Mouse (Mus musculus) bone marrow macrophage, adult 2 months (primary cell): ENCODE results near the gene Gosr1. TPM values are rescaled to one million over a fixed set of nuclear protein-coding genes. Genes with fewer than 3 reads are reported as not detected.
"Not testable (repeated sequence)": the region's sequence is repeated elsewhere in the genome, so short reads cannot be mapped to it uniquely, and the experiment has no call there.

Source experiments
- H3K27ac ChIP-seq: 2 replicates; pipeline ENCODE4 v1.5.1; 2012; ENCODE audit warnings: low read depth, low read length; ENCODE audit not compliant: insufficient read depth
- H3K4me1 ChIP-seq: 2 replicates; pipeline ENCODE4 v1.6.1; 2012; ENCODE audit warnings: low read length; ENCODE audit not compliant: control insufficient read depth, insufficient read depth
- H3K4me3 ChIP-seq: 2 replicates; pipeline ENCODE4 v1.5.1; 2012; ENCODE audit warnings: mild to moderate bottlenecking, low read length, moderate library complexity; ENCODE audit not compliant: insufficient read depth
- CTCF ChIP-seq: IDR thresholded peaks from 2 replicates; pipeline ENCODE4 v1.5.1; 2012; ENCODE audit warnings: low read depth, mild to moderate bottlenecking, low read length, moderate library complexity
- POLR2A ChIP-seq: IDR thresholded peaks from 2 replicates; pipeline ENCODE4 v1.6.1; 2012; ENCODE audit warnings: mild to moderate bottlenecking, low read depth, low read length, borderline replicate concordance
- polyA plus RNA-seq: library from polyadenylated mRNA; stranded (reverse); fragments of >200 nt; gene quantifications from 2 replicates; pipeline ENCODE4 v1.2.4, GENCODE M21; 2012; ENCODE audit not compliant: missing spikeins, insufficient read depth, insufficient read length

Gosr1 gene
- polyA plus RNA-seq, 1 experiment = 48.6 TPM

GRCm38 (mm10) chr11:76707656-76708055 is 55.7 kb downstream of the Gosr1 start:
- Histone ChIP-seq H3K4me1 (0 out of 2 replicates have a peak, but pooled peaks cover 2% of the 10 kb centered on the region), H3K27ac (no peak overlapping the region), H3K4me3 (no peak overlapping the region)
- TF ChIP-seq CTCF = no peak
- no peak for TF ChIP-seq POLR2A

- Histone ChIP-seq H3K4me1 (no peaks in the 10 kb centered on the region; the same call in 1 of the 2 replicates), H3K4me3 (no peak overlapping the region), H3K27ac (no peak overlapping the region)
- TF ChIP-seq CTCF = no peak
- TF ChIP-seq POLR2A = no peak
These were observed 63.8 kb downstream of the Gosr1 start for GRCm38 (mm10) chr11:76699626-76700025.

GRCm38 (mm10) chr11:76695810-76696209 is 67.6 kb downstream of the Gosr1 start:
- Histone ChIP-seq H3K27ac (no peak overlapping the region), H3K4me1 (no peaks in the 10 kb centered on the region; the same call in 1 of the 2 replicates), H3K4me3 (no peak overlapping the region)
- TF ChIP-seq POLR2A (no peak), CTCF (no peak)

- Histone ChIP-seq H3K4me3 (no peak overlapping the region), H3K27ac (no peak overlapping the region), H3K4me1 (no peaks in the 10 kb centered on the region)
- no peak for TF ChIP-seq CTCF
- no peak for TF ChIP-seq POLR2A
These were observed 71.3 kb downstream of the Gosr1 start for GRCm38 (mm10) chr11:76692096-76692495.

- H3K4me3 ChIP-seq = no peak overlapping the region
- peaks cover 3% of the 10 kb centered on the region; the same call in 1 of the 2 replicates for H3K4me1 ChIP-seq
- H3K27ac ChIP-seq = no peak overlapping the region
- TF ChIP-seq POLR2A = no peak
These were observed 77.8 kb downstream of the Gosr1 start for GRCm38 (mm10) chr11:76685604-76686003.

- H3K4me3 ChIP-seq, H3K27ac ChIP-seq, H3K4me1 ChIP-seq: not testable (repeated sequence)
These were observed 83.9 kb downstream of the Gosr1 start, which contains the start of gene Trarg1 for GRCm38 (mm10) chr11:76679508-76679907. Gene Trarg1, plus strand, starts transcription at chr11:76679808.

Other genes with a start within 250 kb of the Gosr1 start
- 145 and 158 TPM in 2 replicates for gene Abr, start 141.3 kb downstream of the Gosr1 start, polyA plus RNA-seq
- gene Bhlha9, start 91.1 kb downstream of the Gosr1 start, polyA plus RNA-seq = not detected in 2 replicates
- not detected in 2 replicates for gene Trarg1, start 83.8 kb downstream of the Gosr1 start, polyA plus RNA-seq
- 48.0 and 51.9 TPM in 2 replicates for gene Cpd, start 83.4 kb upstream of the Gosr1 start, polyA plus RNA-seq
- gene Tmigd1, start 138.6 kb upstream of the Gosr1 start, polyA plus RNA-seq = not detected in 2 replicates
- 44.1 and 52.0 TPM in 2 replicates for gene Blmh, start 161.2 kb upstream of the Gosr1 start, polyA plus RNA-seq
- not detected in 2 replicates for gene Slc6a4, start 235.0 kb upstream of the Gosr1 start, polyA plus RNA-seq